Mouse (Mus musculus): ENCODE data around the gene Dennd4c. TPM values are rescaled to one million over a fixed set of nuclear protein-coding genes. Genes with fewer than 3 reads are reported as not detected.

Dennd4c gene
- polyA plus RNA-seq (2012; rRNA removed): 5.9 and 6.0 TPM in 2 replicates

- peak within 1 kb of the TSS; percentile 91 for H3K27ac ChIP-seq (ENCODE audit: insufficient read depth, low read length)
- TF ChIP-seq CTCF (IDR thresholded peaks at IDR 0.05; ENCODE audit: extremely low read depth, insufficient read depth, low read length) (no peak), POLR2A (IDR thresholded peaks at IDR 0.05; ENCODE audit: extremely low read depth, insufficient read depth, low read length) (peak; percentile 68)
These were observed at the start of gene Dennd4c for GRCm38 (mm10) chr4:86748336-86749291. Gene Dennd4c (plus strand): TSS chr4:86748555.

DNA sequence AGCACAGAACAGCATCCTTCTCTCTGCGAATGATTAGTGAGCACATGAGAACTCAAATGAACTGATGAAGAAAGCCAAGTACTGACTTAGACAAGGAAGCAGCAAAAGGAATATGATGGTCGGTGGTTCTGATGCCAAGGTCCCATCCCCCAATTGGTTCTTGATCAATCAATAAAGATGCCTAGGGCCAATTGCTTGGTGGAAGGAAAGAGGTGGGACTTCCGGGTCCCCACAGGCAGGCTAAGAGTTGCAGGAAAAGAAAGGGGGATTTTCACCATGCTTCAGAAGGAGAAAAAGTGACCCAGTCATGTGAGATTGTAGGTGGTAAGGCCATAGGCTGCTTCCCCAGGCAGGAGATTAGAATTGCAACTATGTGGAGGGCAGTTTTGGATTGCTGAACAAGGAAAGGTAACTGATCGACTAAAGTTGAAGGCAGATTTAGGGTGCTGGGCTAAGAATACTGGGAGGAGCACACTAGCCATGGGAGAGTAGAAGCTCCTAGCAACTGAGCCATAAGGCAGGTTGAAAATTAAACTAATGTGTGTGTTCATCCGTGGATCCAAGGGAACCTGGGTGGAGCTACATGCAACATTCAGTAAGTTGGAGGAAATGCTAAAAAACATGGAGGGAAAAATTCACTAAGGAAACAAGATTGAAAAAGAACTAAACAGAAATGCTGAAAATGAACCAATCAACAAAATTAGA is 49.0 kb upstream of the Dennd4c start:
- TF ChIP-seq POLR2A (IDR thresholded peaks at IDR 0.05; ENCODE audit: extremely low read depth, insufficient read depth, low read length): no peak
- TF ChIP-seq CTCF (IDR thresholded peaks at IDR 0.05; ENCODE audit: extremely low read depth, insufficient read depth, low read length): no peak
- Histone ChIP-seq H3K27ac (ENCODE audit: insufficient read depth, low read length) (no peak overlapping the region), H3K4me3 (ENCODE audit: insufficient read depth, low read length) (no peak overlapping the region), H3K4me1 (ENCODE audit: control insufficient read depth, insufficient read depth, low read length) (no peaks in the 10 kb centered on the region)

More at GRCm38 (mm10) chr4:86748336-86749291, at the start of gene Dennd4c:
- Histone ChIP-seq H3K4me3 (ENCODE audit: insufficient read depth, low read length) (peak within 1 kb of the TSS; percentile 74), H3K4me1 (ENCODE audit: control insufficient read depth, insufficient read depth, low read length) (peaks cover 4% of the 10 kb centered on the region; the same call in 1 of the 2 replicates)

DNA sequence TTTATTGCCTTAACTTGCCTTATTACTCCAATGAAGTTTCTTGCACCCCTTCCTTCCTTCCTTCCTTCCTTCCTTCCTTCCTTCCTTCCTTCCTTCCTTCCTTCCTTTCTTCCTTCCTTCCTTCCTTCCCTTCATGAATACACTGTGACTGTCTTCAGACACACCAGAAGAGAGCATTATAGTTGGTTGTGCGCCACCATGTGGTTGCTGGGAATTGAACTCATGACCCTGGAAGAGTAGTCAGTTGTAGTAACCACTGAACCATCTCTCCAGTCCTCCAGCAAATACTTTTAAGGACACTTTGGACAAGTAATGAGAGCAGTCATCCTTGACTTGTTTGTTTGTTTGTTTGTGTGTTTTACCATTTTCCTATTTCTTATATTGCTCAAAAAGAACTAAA is 39.6 kb upstream of the Dennd4c start:
- Histone ChIP-seq H3K4me3 (ENCODE audit: insufficient read depth, low read length) (no peak overlapping the region), H3K27ac (ENCODE audit: insufficient read depth, low read length) (no peak overlapping the region), H3K4me1 (ENCODE audit: control insufficient read depth, insufficient read depth, low read length) (0 out of 2 replicates have a peak, but pooled peaks cover 1% of the 10 kb centered on the region)
- no peak for TF ChIP-seq POLR2A (IDR thresholded peaks at IDR 0.05; ENCODE audit: extremely low read depth, insufficient read depth, low read length)
- TF ChIP-seq CTCF (IDR thresholded peaks at IDR 0.05; ENCODE audit: extremely low read depth, insufficient read depth, low read length): no peak

- no peak for TF ChIP-seq CTCF (IDR thresholded peaks at IDR 0.05; ENCODE audit: extremely low read depth, insufficient read depth, low read length)
- no peak for TF ChIP-seq POLR2A (IDR thresholded peaks at IDR 0.05; ENCODE audit: extremely low read depth, insufficient read depth, low read length)
- H3K4me1 ChIP-seq (ENCODE audit: control insufficient read depth, insufficient read depth, low read length): 0 out of 2 replicates have a peak, but pooled peaks cover 1% of the 10 kb centered on the region
- H3K4me3 ChIP-seq (ENCODE audit: insufficient read depth, low read length): no peak overlapping the region
- H3K27ac ChIP-seq (ENCODE audit: insufficient read depth, low read length): no peak overlapping the region
These were observed 38.2 kb upstream of the Dennd4c start for GRCm38 (mm10) chr4:86710034-86710650.

GRCm38 (mm10) chr4:86710666-86711215 is 37.6 kb upstream of the Dennd4c start:
- H3K4me1 ChIP-seq (ENCODE audit: control insufficient read depth, insufficient read depth, low read length): 0 out of 2 replicates have a peak, but pooled peaks cover 1% of the 10 kb centered on the region
- H3K4me3 ChIP-seq (ENCODE audit: insufficient read depth, low read length): no peak overlapping the region
- TF ChIP-seq CTCF (IDR thresholded peaks at IDR 0.05; ENCODE audit: extremely low read depth, insufficient read depth, low read length) (no peak), POLR2A (IDR thresholded peaks at IDR 0.05; ENCODE audit: extremely low read depth, insufficient read depth, low read length) (no peak)
- H3K27ac ChIP-seq (ENCODE audit: insufficient read depth, low read length): no peak overlapping the region

- TF ChIP-seq POLR2A (IDR thresholded peaks at IDR 0.05; ENCODE audit: extremely low read depth, insufficient read depth, low read length): no peak
- TF ChIP-seq CTCF (IDR thresholded peaks at IDR 0.05; ENCODE audit: extremely low read depth, insufficient read depth, low read length): no peak
- Histone ChIP-seq H3K4me3 (ENCODE audit: insufficient read depth, low read length) (peak overlapping the region; percentile 11; the same call in 1 of the 2 replicates), H3K27ac (ENCODE audit: insufficient read depth, low read length) (0 out of 2 replicates have a peak overlapping the region, but pooled peaks have one; percentile 24), H3K4me1 (ENCODE audit: control insufficient read depth, insufficient read depth, low read length) (0 out of 2 replicates have a peak, but pooled peaks cover 1% of the 10 kb centered on the region)
These were observed 35.6 kb upstream of the Dennd4c start for GRCm38 (mm10) chr4:86712751-86713195.

GRCm38 (mm10) chr4:86713518-86713917 is 34.8 kb upstream of the Dennd4c start:
- Histone ChIP-seq H3K4me3 (ENCODE audit: insufficient read depth, low read length) (no peak overlapping the region), H3K27ac (ENCODE audit: insufficient read depth, low read length) (no peak overlapping the region), H3K4me1 (ENCODE audit: control insufficient read depth, insufficient read depth, low read length) (0 out of 2 replicates have a peak, but pooled peaks cover 1% of the 10 kb centered on the region)
- no peak for TF ChIP-seq POLR2A (IDR thresholded peaks at IDR 0.05; ENCODE audit: extremely low read depth, insufficient read depth, low read length)
- no peak for TF ChIP-seq CTCF (IDR thresholded peaks at IDR 0.05; ENCODE audit: extremely low read depth, insufficient read depth, low read length)

- H3K27ac ChIP-seq (ENCODE audit: insufficient read depth, low read length): no peak overlapping the region
- H3K4me1 ChIP-seq (ENCODE audit: control insufficient read depth, insufficient read depth, low read length): 0 out of 2 replicates have a peak, but pooled peaks cover 1% of the 10 kb centered on the region
- no peak overlapping the region for H3K4me3 ChIP-seq (ENCODE audit: insufficient read depth, low read length)
- TF ChIP-seq POLR2A (IDR thresholded peaks at IDR 0.05; ENCODE audit: extremely low read depth, insufficient read depth, low read length) (no peak), CTCF (IDR thresholded peaks at IDR 0.05; ENCODE audit: extremely low read depth, insufficient read depth, low read length) (no peak)
These were observed 33.0 kb upstream of the Dennd4c start for GRCm38 (mm10) chr4:86715341-86715740.

Measured in cortical plate, adult 2 months (tissue).